Mouse (Mus musculus) cortical plate, adult 2 months (tissue): ENCODE measurements at regions not wholly inside any gene's neighbourhood (a gene's known extent, or its start where the extent isn't known, plus 50 kb on each side); places are given as distances from the start of the nearest gene placed in this dataset.

ENCODE experiments used
- CTCF ChIP-seq: fragments of 200-500 bp; IDR thresholded peaks from 2 replicates; pipeline ENCODE4 v1.5.1; 2011; ENCODE audit warnings: mild to moderate bottlenecking, control low read depth, low read length; ENCODE audit not compliant: insufficient read depth; ENCODE audit errors: extremely low read depth
- POLR2A ChIP-seq: fragments of 200-500 bp; IDR thresholded peaks from 2 replicates; pipeline ENCODE4 v1.6.1; 2011; ENCODE audit warnings: mild to moderate bottlenecking, low read length, control low read depth; ENCODE audit not compliant: insufficient read depth; ENCODE audit errors: extremely low read depth

DNA sequence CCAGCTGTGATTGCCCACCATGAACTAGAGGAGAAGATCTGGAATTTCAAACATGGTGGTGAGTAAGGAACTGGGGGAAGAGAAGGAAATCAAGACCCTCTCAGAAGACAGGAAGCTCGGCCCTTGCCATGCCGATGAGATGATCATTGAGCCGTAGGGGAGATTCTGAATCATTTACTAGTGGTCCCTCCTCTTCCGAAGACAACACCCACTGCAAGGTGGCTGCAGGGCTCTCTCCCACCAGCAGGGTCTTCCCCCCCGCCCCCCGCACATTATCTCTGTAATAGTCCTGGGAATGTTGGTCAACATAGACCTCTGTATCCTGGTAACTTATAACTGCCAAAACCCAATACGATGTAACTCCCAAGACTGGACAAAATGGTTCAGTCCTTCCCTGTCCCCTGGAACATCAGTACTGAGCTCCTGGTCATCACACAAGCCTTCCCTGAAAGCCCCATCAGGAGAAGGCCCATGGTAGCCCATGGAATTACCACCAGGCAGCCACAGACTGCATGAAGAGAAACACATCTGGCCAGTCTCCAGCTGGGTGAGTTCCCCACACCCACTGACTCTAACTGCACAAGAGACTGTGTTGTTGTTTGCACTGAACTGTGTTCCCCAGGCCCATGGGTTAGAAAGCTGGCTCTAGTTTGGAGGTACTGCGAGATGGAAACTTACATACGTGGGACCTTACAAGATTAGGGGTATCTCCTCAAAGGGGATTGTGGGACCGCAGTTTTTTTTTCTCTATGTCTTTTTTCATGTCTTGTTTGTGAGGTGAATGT, 256.3 kb downstream of the Gm10260 start:
- TF ChIP-seq POLR2A = no peak
- no peak for TF ChIP-seq CTCF
